Mouse (Mus musculus): ENCODE measurements around the gene Nod2.

Nod2 gene

GRCm38 (mm10) chr8:88681046-88681445 is 33.9 kb downstream of the Nod2 start:
- DNase-seq = no peak

- DNase-seq = peak in 1 of 2 experiments; percentile 1
Observed at GRCm38 (mm10) chr8:88683656-88684289, 36.7 kb downstream of the Nod2 start.

- no peak for DNase-seq
Observed at GRCm38 (mm10) chr8:88686226-88686905, 39.3 kb downstream of the Nod2 start.

- DNase-seq = peak in 1 of 2 experiments; percentile 1
Observed at GRCm38 (mm10) chr8:88686906-88687235, 39.8 kb downstream of the Nod2 start.

DNA sequence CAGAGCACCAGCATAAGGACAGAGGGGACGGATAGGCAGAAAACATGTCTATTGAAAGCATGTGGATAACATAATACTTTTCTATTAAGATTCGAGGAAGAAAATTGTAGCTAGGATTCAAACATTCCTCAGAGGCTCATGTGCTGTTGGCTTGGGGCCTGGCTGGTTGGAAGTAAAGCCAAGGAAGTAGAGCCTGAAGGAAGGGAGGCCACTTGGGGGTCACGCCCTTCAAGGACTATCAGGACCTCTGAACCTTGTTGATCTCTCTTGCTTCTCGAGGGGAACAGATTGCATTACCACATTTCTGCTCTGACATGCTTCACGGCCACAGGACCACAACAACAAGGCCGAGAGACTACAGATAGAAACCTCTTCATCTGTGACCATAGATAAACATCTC is 42.0 kb downstream of the Nod2 start:
- DNase-seq = no peak

DNA sequence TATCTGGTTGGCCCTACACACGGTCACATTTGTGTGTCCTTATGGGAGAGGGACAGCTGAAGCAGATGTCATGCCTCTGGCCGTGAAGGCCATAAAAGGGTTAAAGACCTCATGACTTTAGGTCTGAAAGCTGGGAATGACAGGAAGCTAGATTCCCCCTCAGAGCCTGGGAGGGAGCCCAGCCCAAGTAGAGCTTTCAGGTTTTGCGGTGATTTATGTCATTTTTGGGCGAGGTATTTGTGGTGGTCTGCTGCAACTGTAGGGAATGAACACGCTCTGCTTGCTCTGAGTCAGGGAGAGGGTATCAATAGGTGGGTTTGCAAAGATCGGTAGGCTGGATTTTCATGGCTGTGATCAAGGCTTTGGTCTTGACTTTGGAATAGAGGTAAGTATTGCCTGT is 42.8 kb downstream of the Nod2 start:
- DNase-seq = no peak

GRCm38 (mm10) chr8:88691342-88691948 is 44.3 kb downstream of the Nod2 start:
- peak in 1 of 2 experiments; percentile 42 for DNase-seq

- DNase-seq = peak in 1 of 2 experiments; percentile 43
Observed at GRCm38 (mm10) chr8:88691961-88692360, 44.8 kb downstream of the Nod2 start.

DNA sequence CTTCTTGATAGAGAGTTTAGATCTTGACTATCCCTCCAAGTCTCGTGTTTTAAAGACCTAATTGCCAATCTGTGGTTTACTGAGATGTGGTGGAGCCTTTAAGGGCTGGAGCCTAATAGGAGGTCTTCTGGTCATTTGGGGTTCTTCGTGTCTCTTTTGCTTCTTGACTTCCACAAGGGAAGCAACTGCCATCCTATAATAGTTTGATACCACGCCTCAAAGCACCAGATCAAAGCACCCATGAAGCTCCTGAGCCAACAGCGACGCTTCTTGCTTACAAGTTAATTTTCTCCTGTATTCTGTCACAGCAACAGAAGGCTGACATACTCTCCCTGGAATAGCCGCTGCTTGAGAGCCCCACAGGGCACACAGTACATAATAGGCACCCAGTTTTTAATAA is 45.8 kb downstream of the Nod2 start:
- no peak for DNase-seq

DNA sequence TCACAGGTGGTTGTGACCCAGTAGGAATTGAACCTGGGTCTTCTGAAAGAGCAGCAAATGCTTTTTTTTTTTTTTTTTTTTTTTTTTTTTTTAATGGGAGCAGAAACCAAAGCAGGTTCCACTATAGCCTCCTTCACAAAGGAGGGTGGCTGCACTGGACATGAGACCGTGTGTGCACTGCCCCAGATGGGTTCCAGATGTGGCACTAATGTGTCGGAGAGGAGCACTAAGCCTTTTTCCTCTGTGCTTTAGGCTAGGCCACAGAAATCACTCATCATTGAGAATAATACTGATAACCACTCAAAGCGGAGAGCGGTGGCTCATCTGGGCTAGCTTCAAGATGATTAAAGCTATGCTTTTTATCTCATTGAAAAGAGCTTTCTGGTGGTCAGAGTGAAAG is 46.3 kb downstream of the Nod2 start:
- DNase-seq = no peak

- DNase-seq = peak; percentile 65 to 79
Observed at GRCm38 (mm10) chr8:88694291-88694690, 47.2 kb downstream of the Nod2 start.

- no peak for DNase-seq
Observed at GRCm38 (mm10) chr8:88696228-88696627, 49.1 kb downstream of the Nod2 start.

DNA sequence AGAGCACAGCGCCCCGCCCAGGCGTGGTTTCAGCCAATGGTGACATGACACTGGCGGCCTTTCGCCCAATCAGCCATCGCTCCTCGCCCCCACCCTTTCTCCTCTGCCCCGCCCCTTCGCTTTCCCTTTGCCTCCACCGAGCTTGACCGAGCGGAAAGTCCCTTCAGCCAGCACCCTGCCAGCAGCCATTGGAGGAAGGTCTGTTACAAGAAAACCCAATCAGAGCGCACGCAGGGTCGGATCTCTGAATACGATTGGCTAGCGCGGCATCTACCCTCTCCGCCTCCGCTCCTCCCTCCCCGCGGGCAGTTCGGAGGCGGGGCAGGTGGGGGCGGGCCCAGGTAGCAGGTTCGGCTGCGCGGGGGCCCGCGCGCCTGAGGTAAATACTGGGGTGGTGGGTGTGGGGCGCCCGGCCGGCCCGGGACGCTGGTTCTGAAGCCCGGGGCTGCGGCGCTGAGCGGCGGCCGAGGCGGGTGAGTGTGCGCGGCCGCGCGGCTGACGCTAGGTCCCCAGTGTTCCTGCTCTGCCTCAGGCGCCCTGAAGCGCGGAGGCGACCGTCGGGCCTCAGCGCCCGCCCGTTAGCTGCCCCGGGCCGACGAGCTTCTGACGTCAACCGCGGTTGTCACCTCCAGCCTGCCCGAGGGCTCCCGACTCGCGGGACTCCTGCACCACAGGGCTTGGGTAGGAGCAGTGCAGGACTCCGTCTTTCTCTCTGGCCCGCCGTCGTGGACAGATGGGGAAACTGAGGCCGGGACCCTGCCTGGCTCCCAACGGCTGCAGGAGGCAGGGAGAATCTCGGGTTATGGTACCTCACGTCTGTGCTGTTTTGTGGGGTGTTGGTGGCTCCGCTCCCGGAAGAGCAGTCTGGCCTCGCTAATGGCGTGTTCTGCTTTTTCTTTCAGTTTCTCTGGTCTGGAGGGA is 49.9 kb downstream of the Nod2 start, which contains the start of gene Cyld:
Gene Cyld (plus strand): TSS at position 308 of the 921 bp plus-strand sequence.
- peak; percentile 99 for DNase-seq

- DNase-seq = no peak
Observed at GRCm38 (mm10) chr8:88697642-88698031, 50.5 kb downstream of the Nod2 start.

DNA sequence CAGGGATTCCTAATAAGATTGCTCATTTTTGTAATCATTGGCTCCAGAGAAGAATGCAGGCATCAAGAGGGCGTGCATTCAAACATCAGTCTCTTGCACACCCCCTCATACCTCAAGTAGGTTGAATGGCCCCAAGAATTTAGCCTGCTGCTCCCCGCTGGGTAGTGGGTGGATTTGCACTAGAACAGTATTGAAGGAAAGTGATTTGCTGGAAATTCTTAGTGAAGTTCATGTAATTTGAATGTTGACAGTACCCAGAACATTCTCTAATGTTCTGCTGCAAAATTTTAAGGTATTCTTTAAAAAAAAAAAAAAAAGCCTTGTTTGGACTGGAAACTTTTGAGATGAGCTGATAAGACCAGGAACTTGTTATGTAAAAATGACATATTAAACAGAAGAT is 50.9 kb downstream of the Nod2 start:
- no peak for DNase-seq

DNA sequence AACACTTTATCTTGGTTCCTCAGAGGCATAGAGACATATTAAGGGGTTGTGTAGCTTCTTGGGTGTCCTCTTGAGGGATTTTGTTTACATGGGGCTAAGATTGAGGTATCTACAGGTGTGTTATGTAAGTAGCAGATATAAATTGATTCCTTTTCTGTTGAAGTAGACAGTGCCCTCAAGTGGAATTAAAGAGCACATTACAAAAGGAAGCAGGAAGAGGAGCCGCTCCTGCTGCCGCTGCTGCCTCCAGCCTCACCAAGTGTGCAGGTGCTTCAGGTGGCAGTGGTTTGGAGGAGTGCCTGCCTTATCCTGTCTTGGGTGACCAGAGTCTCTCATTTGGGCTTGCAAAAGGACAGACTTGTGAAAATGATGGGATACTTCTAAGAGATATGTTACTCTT is 54.5 kb downstream of the Nod2 start:
- peak in 1 of 2 experiments; percentile 35 for DNase-seq

DNA sequence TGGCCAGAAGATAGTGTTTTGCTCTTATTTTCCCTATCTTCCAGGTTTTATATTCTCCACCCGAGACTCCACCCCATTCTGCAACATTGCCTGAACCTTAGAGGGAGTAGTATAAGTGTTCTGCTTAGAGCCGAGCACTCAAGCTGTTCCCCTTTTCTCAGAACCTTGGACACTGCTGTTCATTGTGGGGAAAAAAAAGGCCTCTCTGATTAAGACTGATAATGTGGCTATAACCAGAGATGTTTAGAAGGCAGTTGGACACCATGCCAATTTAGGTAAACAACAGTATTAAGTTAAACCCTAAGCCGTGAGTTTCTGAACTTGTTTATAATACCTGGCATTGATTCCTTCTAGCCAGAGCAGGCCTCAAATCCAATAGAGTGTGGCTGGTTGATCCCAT is 55.7 kb downstream of the Nod2 start:
- no peak for DNase-seq

GRCm38 (mm10) chr8:88723256-88723963 is 76.3 kb downstream of the Nod2 start:
- DNase-seq = no peak
